23 mouse cellular contexts compared by ENCODE assay signal in the genomic region with DNA sequence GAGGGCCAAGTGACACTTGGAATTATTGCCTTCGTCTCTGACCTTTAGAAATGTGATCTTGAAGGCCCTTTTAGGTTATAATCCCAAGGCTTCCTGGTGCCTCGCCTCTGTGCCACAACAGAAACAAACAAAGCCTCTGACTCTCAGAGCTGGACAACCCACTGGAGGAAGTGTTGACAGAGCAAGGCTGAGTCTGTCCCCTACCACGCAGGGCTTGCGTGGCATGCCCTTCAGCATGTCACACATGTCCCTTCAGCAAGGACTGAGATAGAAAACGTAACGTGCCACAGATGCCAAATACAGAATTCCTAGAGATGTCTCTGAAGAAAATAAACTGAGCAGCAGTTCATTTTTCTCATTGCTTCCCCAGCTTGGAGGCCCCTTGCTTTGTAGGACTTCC.
DNase-seq lines count a peak whose midpoint lies in the region; ATAC-seq and TF ChIP-seq lines count a peak whose summit lies in the region.
"Had no signal": no experiment of that assay in that cellular context is flagged by ENCODE, and none has a peak within 500 bp of the region (broad histone marks: within the 10 kb centered on the region; RNA-seq: fewer than 3 reads in every experiment).

No protein-coding gene starts in this region.

- no peak overlapping the region for H3K9ac ChIP-seq in midbrain, embryonic 11.5 days (ENCODE audit: low read length)
- H3K9ac ChIP-seq in midbrain, postnatal 0 days (replicated peaks; ENCODE audit: low read length, poor library complexity, severe bottlenecking) = no peak overlapping the region
- H3K9ac ChIP-seq: embryonic facial prominence, embryonic 12.5 days; forebrain, embryonic 13.5 days; forebrain, embryonic 15.5 days had no signal

- DNase-seq in heart, adult 11 months = peak; percentile 57
- DNase-seq in heart, postnatal 14 days = no peak
- peak; percentile 14 for DNase-seq in midbrain, embryonic 11.5 days (ENCODE audit: low spot score, missing footprints)
- no peak for DNase-seq in midbrain, postnatal 0 days (ENCODE audit: low spot score)
- no peak for DNase-seq in gastrocnemius, postnatal 4 days (ENCODE audit: low spot score in 2 of 2)
- DNase-seq: adrenal gland, adult 8-10 months; adrenal gland, postnatal 14 days; adrenal gland, postnatal 36 days; B cell, adult 2 months; cerebellum, adult 11-12 months; cerebellum, adult 2 months; cerebellum, adult 9-10 months; cerebellum, postnatal 10 days; cerebellum, postnatal 25 days had no signal

- H3K27ac ChIP-seq in midbrain, embryonic 11.5 days (ENCODE audit: low read depth, low read length) = no peak overlapping the region
- H3K27ac ChIP-seq in midbrain, postnatal 0 days (ENCODE audit: low read depth, low read length) = no peak overlapping the region
- H3K27ac ChIP-seq: embryonic facial prominence, embryonic 10.5 days; embryonic facial prominence, embryonic 12.5 days; forebrain, embryonic 13.5 days; forebrain, embryonic 15.5 days had no signal

- intact Hi-C loops in heart, postnatal 14 days (cut with DNase I) = no loop called here

- H3K27me3 ChIP-seq in midbrain, embryonic 11.5 days (ENCODE audit: control insufficient read depth, insufficient read depth, low read length) = no peaks in the 10 kb centered on the region
- no peaks in the 10 kb centered on the region for H3K27me3 ChIP-seq in midbrain, postnatal 0 days (ENCODE audit: insufficient read depth, low read length)
- H3K27me3 ChIP-seq: CH12.LX; embryonic facial prominence, embryonic 12.5 days; forebrain, embryonic 13.5 days; forebrain, embryonic 15.5 days; Patski had no signal

- H3K4me3 ChIP-seq in midbrain, embryonic 11.5 days (ENCODE audit: low read depth, low read length) = no peak overlapping the region
- H3K4me3 ChIP-seq in midbrain, postnatal 0 days (ENCODE audit: low read depth, low read length) = no peak overlapping the region
- H3K4me3 ChIP-seq: embryonic facial prominence, embryonic 10.5 days; embryonic facial prominence, embryonic 12.5 days; forebrain, embryonic 13.5 days; forebrain, embryonic 15.5 days had no signal

- no peak for ATAC-seq in midbrain, embryonic 11.5 days (ENCODE audit: low FRiP score)
- no peak for ATAC-seq in midbrain, postnatal 0 days (ENCODE audit: low FRiP score)
- ATAC-seq: activated CD4-positive, CD25-positive, alpha-beta regulatory T cell, adult 4 months; CD4-positive, CD25-positive, alpha-beta regulatory T cell, adult 4 months; forebrain, embryonic 13.5 days; forebrain, embryonic 15.5 days; Patski had no signal

- H3K9me3 ChIP-seq in midbrain, embryonic 11.5 days (ENCODE audit: control insufficient read depth, low read length) = no peaks in the 10 kb centered on the region
- H3K9me3 ChIP-seq in midbrain, postnatal 0 days (ENCODE audit: low read length) = no peaks in the 10 kb centered on the region
- H3K9me3 ChIP-seq: embryonic facial prominence, embryonic 10.5 days; embryonic facial prominence, embryonic 12.5 days; forebrain, embryonic 13.5 days; forebrain, embryonic 15.5 days had no signal

- H3K36me3 ChIP-seq in midbrain, embryonic 11.5 days (ENCODE audit: control insufficient read depth, insufficient read depth, low read length) = no peaks in the 10 kb centered on the region
- no peaks in the 10 kb centered on the region for H3K36me3 ChIP-seq in midbrain, postnatal 0 days (ENCODE audit: insufficient read depth, low read length)
- H3K36me3 ChIP-seq: embryonic facial prominence, embryonic 10.5 days; embryonic facial prominence, embryonic 12.5 days; forebrain, embryonic 15.5 days; G1E had no signal

- H3K4me2 ChIP-seq in midbrain, embryonic 11.5 days = no peak overlapping the region
- no peak overlapping the region for H3K4me2 ChIP-seq in midbrain, postnatal 0 days (ENCODE audit: low read depth, low read length, poor library complexity, severe bottlenecking)
- H3K4me2 ChIP-seq: embryonic facial prominence, embryonic 12.5 days; forebrain, embryonic 13.5 days; forebrain, embryonic 15.5 days had no signal

- H3K4me1 ChIP-seq in midbrain, embryonic 11.5 days (ENCODE audit: control insufficient read depth, insufficient read depth, low read length) = no peaks in the 10 kb centered on the region
- no peaks in the 10 kb centered on the region for H3K4me1 ChIP-seq in midbrain, postnatal 0 days (ENCODE audit: insufficient read depth, low read length)

- 80% methylated on average over 6 of the region's 6 CpGs for WGBS in midbrain, embryonic 11.5 days
- WGBS in midbrain, postnatal 0 days = 73% methylated on average over 6 of the region's 6 CpGs

- no peak for TF ChIP-seq CTCF in midbrain, postnatal 0 days (IDR thresholded peaks at IDR 0.05)

Comparison
In these comparisons a context has a peak if more than half of its experiments do, and no peak if none do; other contexts are left out.
1. DNase-seq: peak in heart, adult 11 months (single experiment) and midbrain, embryonic 11.5 days (single experiment); none in heart, postnatal 14 days (0 of 2), midbrain, postnatal 0 days (single experiment) and gastrocnemius, postnatal 4 days (0 of 2).